Mouse (Mus musculus) regulatory T cell (primary cell): ENCODE results near the gene Abhd4.

Experiments used
- in situ Hi-C: fragments of 300-600 bp; cut with MboI, MseI; formaldehyde crosslinking; loops from one replicate; pipeline ENCODE4 v1.15.1; 2025; ENCODE audit warnings: high pct_unique_total_duplicates

Gene Abhd4

GRCm38 (mm10) chr14:54270413-54270812, 16.4 kb downstream of the Abhd4 start:
- in situ Hi-C loops = no loop called here

GRCm38 (mm10) chr14:54271976-54272606, 18.1 kb downstream of the Abhd4 start:
- in situ Hi-C loops = no loop called here

GRCm38 (mm10) chr14:54272696-54273095, 18.7 kb downstream of the Abhd4 start:
- in situ Hi-C loops = no loop called here

GRCm38 (mm10) chr14:54276446-54276845, 22.5 kb downstream of the Abhd4 start:
- in situ Hi-C loops = loop anchor here (25.0 kb wide), 1 partner anchor 1889 kb away; the partner anchor contains the start of genes Olfr1511 and Olfr1512

GRCm38 (mm10) chr14:54284839-54285238, 30.9 kb downstream of the Abhd4 start, which contains the start of gene Olfr49:
Olfr49 (minus strand) TSS chr14:54284939.
- in situ Hi-C loops = loop anchor here (5.0 to 25.0 kb wide), 2 partner anchors 52 to 1898 kb away; partner anchors contain the start of genes Olfr1511 and Olfr1512

GRCm38 (mm10) chr14:54300136-54300535, 46.1 kb downstream of the Abhd4 start:
- in situ Hi-C loops = loop anchor here (5.0 kb wide), 1 partner anchor 33 kb away; no protein-coding TSS in a partner anchor

- in situ Hi-C loops = loop anchor here (5.0 kb wide), 1 partner anchor 33 kb away; no protein-coding TSS in a partner anchor
These were observed 46.7 kb downstream of the Abhd4 start for GRCm38 (mm10) chr14:54300676-54301075.

- in situ Hi-C loops = no loop called here
These were observed 57.8 kb downstream of the Abhd4 start for GRCm38 (mm10) chr14:54311763-54312162.
